Mouse (Mus musculus) heart, postnatal 0 days (tissue): ENCODE measurements around the gene Rnf135.

Source experiments
- CTCF ChIP-seq: IDR thresholded peaks from 2 replicates; pipeline ENCODE4 v1.5.1; 2016; ENCODE audit warnings: antibody characterized with exemption, control low read depth, low read depth
- EP300 ChIP-seq: IDR thresholded peaks from 2 replicates; pipeline ENCODE4 v1.6.1; 2016; ENCODE audit warnings: antibody characterized with exemption, low read depth

DNA sequence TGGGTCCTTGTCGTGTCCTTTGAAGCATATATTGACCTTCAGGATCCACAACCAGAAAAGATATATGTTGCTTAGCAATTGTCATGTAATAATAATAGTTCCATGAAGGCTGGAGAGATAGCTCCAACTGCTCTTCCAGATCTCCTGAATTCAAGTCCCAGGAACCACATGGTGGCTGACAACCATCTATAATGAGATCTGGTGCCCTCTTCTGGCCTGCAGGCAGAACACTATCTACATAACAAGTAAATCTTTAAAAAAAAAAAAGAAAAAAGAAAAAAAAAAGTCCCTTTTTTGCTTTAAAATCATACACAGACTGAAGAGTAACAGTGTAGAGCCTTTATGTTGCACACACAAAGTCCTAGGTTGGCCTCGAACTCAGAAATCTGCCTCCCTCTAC, 16.1 kb downstream of the Rnf135 start:
- TF ChIP-seq CTCF (0 out of 2 replicates have a peak, but pooled peaks have one; percentile 10), EP300 (no peak)
